Mouse (Mus musculus): ENCODE measurements around the gene Agrp.
A peak's percentile ranks its signal among the peaks of the same experiment; 100 is the strongest.

GRCm38 (mm10) chr8:105546384-105547350, 90.5 kb downstream of the Agrp start:
- TF ChIP-seq CTCF (IDR thresholded peaks at IDR 0.05) (no peak), EP300 (IDR thresholded peaks at IDR 0.05) (peak; percentile 82)
